In the genomic region with DNA sequence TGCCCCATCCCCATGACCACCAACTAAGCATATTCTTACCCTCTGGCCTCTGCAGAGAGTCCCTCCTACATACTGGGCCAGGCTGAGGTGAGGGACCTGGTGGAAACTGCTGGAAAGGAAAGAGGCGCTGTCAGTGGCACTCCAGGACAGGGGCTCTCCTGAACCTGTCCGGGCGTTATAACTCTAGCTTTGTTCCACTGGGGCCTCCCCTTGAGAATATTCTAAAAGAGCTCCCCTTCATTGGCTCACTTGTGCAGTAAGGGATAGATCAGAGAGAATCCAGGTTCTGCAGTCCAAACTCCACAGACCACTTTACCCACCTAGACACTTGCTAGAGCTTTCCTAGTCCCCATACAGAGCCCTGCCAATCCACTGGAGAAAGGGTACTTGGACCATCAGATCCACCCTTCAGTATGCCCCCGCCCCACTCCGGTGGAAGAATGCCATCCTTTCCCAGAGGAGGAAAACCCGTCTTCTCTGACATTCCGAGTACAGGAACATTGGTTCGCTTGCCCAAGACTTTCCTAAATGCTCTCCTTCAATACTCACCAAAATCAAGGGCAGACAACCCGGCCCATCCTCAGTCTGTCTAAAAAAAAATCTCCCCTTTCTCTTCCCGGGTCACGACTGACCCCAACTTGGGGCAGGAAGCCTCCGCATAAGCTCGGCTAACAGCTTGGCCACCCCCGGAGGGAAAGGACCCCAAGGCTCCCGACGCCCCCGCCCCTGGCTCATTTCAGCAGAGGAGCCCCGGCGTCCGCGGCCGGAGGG, we compare ENCODE assay signal across 8 mouse cellular contexts. TPM values are rescaled to one million over a fixed set of nuclear protein-coding genes. Genes with fewer than 3 reads are reported as not detected.
DNase-seq lines count a peak whose midpoint lies in the region; ATAC-seq lines count a peak whose summit lies in the region.

No protein-coding gene starts in this region.

- peaks cover 16% of the 10 kb centered on the region for H3K4me1 ChIP-seq in forebrain, embryonic 16.5 days (replicated peaks; ENCODE audit: control insufficient read depth, insufficient read depth, low read length)
- peaks cover 8% of the 10 kb centered on the region for H3K4me1 ChIP-seq in liver, embryonic 16.5 days (ENCODE audit: control insufficient read depth, low read depth, low read length)

- ATAC-seq in forebrain, embryonic 16.5 days, result no peak
- no peak for ATAC-seq in liver, embryonic 16.5 days (ENCODE audit: low read depth)
- ATAC-seq in megakaryocyte progenitor cell, adult 5-6 weeks (replicated peaks; ENCODE audit: poor library complexity), result no peak
- no peak for ATAC-seq in monocyte, adult 5-6 weeks (replicated peaks; ENCODE audit: insufficient number of reproducible peaks, low FRiP score, low TSS enrichment, poor library complexity, severe bottlenecking)

- peak overlapping the region; percentile 71 for H3K9ac ChIP-seq in forebrain, embryonic 16.5 days (replicated peaks; ENCODE audit: low read depth, low read length)
- H3K9ac ChIP-seq in liver, embryonic 16.5 days (ENCODE audit: low read depth, low read length), result peak overlapping the region; percentile 31; the same call in 1 of the 2 replicates

- H3K27ac ChIP-seq in forebrain, embryonic 16.5 days (ENCODE audit: low read length), result no peak overlapping the region
- no peak overlapping the region for H3K27ac ChIP-seq in liver, embryonic 16.5 days (ENCODE audit: low read length)

- peak; percentile 47 for DNase-seq in kidney, postnatal 10 days
- no peak for DNase-seq in kidney, postnatal 14 days
- peak; percentile 50 for DNase-seq in Muller cell, postnatal 12 days (ENCODE audit: inconsistent ontology term)
- no peak for DNase-seq in kidney, adult 9 months

- no peaks in the 10 kb centered on the region; the same call in 1 of the 2 replicates for H3K27me3 ChIP-seq in forebrain, embryonic 16.5 days (replicated peaks; ENCODE audit: control insufficient read depth, insufficient read depth, low read length)
- H3K27me3 ChIP-seq in liver, embryonic 16.5 days (ENCODE audit: control insufficient read depth, insufficient read depth, low read depth, low read length), result peaks cover 71% of the 10 kb centered on the region

- no peaks in the 10 kb centered on the region for H3K9me3 ChIP-seq in forebrain, embryonic 16.5 days (ENCODE audit: control insufficient read depth, low read length)
- no peaks in the 10 kb centered on the region for H3K9me3 ChIP-seq in liver, embryonic 16.5 days (replicated peaks; ENCODE audit: control insufficient read depth, low read length)

- peak overlapping the region; percentile 57 for H3K4me3 ChIP-seq in forebrain, embryonic 16.5 days (replicated peaks; ENCODE audit: low read length)
- H3K4me3 ChIP-seq in liver, embryonic 16.5 days (ENCODE audit: low read depth, low read length), result peak overlapping the region; percentile 56

- H3K36me3 ChIP-seq in forebrain, embryonic 16.5 days (ENCODE audit: control insufficient read depth, insufficient read depth), result no peaks in the 10 kb centered on the region
- H3K36me3 ChIP-seq in liver, embryonic 16.5 days (ENCODE audit: control insufficient read depth, insufficient read depth), result no peaks in the 10 kb centered on the region

- peak overlapping the region; percentile 83 for H3K4me2 ChIP-seq in forebrain, embryonic 16.5 days (ENCODE audit: low read length)
- peak overlapping the region; percentile 75 for H3K4me2 ChIP-seq in liver, embryonic 16.5 days (ENCODE audit: low read depth, low read length)

- WGBS in forebrain, embryonic 16.5 days, result 8% methylated on average over 22 of the region's 22 CpGs
- 11% methylated on average over 22 of the region's 22 CpGs for WGBS in liver, embryonic 16.5 days (ENCODE audit: insufficient replicate concordance)

RNA-seq across cellular contexts. Expression of gene Rarg, which starts 0.7 kb away (rescaled TPM):
- 6.4 and 8.0 TPM in 2 replicates for polyA plus RNA-seq in forebrain, embryonic 16.5 days (2015; fragmentation: Nextera tagmentation; extraction: Ambion mirVana)
- polyA plus RNA-seq in liver, embryonic 16.5 days (2015; fragmentation: Nextera tagmentation; extraction: Ambion mirVana), result 2.4 and 2.5 TPM in 2 replicates
- total RNA-seq in megakaryocyte progenitor cell, adult 5-6 weeks (2015), result 4.1 and 4.8 TPM in 2 replicates
- total RNA-seq in megakaryocyte progenitor cell, adult 5-6 weeks (2017), result 3.9 and 4.2 TPM in 2 replicates
- total RNA-seq in monocyte, adult 5-6 weeks (2017), result 18.8 to 30.0 TPM (median 26.6 TPM) in 3 replicates

RNA-seq across cellular contexts. Expression of gene Gm9918, which starts 13.7 kb away (rescaled TPM):
- 0.11 TPM in 1 of 2 replicates, not detected in the other for polyA plus RNA-seq in forebrain, embryonic 16.5 days (2015; fragmentation: Nextera tagmentation; extraction: Ambion mirVana)
- not detected in 2 replicates for polyA plus RNA-seq in liver, embryonic 16.5 days (2015; fragmentation: Nextera tagmentation; extraction: Ambion mirVana)
- total RNA-seq in megakaryocyte progenitor cell, adult 5-6 weeks (2015), result not detected in 2 replicates
- not detected in 2 replicates for total RNA-seq in megakaryocyte progenitor cell, adult 5-6 weeks (2017)
- not detected in 3 replicates for total RNA-seq in monocyte, adult 5-6 weeks (2017)

RNA-seq across cellular contexts. Expression of gene Mfsd5, which starts 22.6 kb away (rescaled TPM):
- 50.6 and 52.8 TPM in 2 replicates for polyA plus RNA-seq in forebrain, embryonic 16.5 days (2015; fragmentation: Nextera tagmentation; extraction: Ambion mirVana)
- polyA plus RNA-seq in liver, embryonic 16.5 days (2015; fragmentation: Nextera tagmentation; extraction: Ambion mirVana), result 20.0 and 21.3 TPM in 2 replicates
- 28.2 and 33.0 TPM in 2 replicates for total RNA-seq in megakaryocyte progenitor cell, adult 5-6 weeks (2015)
- 17.8 and 25.5 TPM in 2 replicates for total RNA-seq in megakaryocyte progenitor cell, adult 5-6 weeks (2017)
- total RNA-seq in monocyte, adult 5-6 weeks (2017), result 30.1 to 39.1 TPM (median 34.0 TPM) in 3 replicates

RNA-seq across cellular contexts. Expression of gene Itgb7, which starts 24.9 kb away (rescaled TPM):
- 0.73 and 1.0 TPM in 2 replicates for polyA plus RNA-seq in forebrain, embryonic 16.5 days (2015; fragmentation: Nextera tagmentation; extraction: Ambion mirVana)
- polyA plus RNA-seq in liver, embryonic 16.5 days (2015; fragmentation: Nextera tagmentation; extraction: Ambion mirVana), result 5.5 and 5.6 TPM in 2 replicates
- 26.6 and 29.2 TPM in 2 replicates for total RNA-seq in megakaryocyte progenitor cell, adult 5-6 weeks (2015)
- 36.7 and 44.6 TPM in 2 replicates for total RNA-seq in megakaryocyte progenitor cell, adult 5-6 weeks (2017)
- total RNA-seq in monocyte, adult 5-6 weeks (2017), result 533 to 618 TPM (median 601 TPM) in 3 replicates

RNA-seq across cellular contexts. Expression of gene Espl1, which starts 39.5 kb away (rescaled TPM):
- 10.9 and 11.7 TPM in 2 replicates for polyA plus RNA-seq in forebrain, embryonic 16.5 days (2015; fragmentation: Nextera tagmentation; extraction: Ambion mirVana)
- polyA plus RNA-seq in liver, embryonic 16.5 days (2015; fragmentation: Nextera tagmentation; extraction: Ambion mirVana), result 21.2 and 24.8 TPM in 2 replicates
- total RNA-seq in megakaryocyte progenitor cell, adult 5-6 weeks (2015), result 33.9 and 34.8 TPM in 2 replicates
- 15.0 and 19.2 TPM in 2 replicates for total RNA-seq in megakaryocyte progenitor cell, adult 5-6 weeks (2017)
- total RNA-seq in monocyte, adult 5-6 weeks (2017), result 0.76 to 4.6 TPM (median 4.0 TPM) in 3 replicates

Comparison
In these comparisons a context has a peak if more than half of its experiments do, and no peak if none do; other contexts are left out.
1. DNase-seq: peak in kidney, postnatal 10 days (single experiment) and Muller cell, postnatal 12 days (single experiment); none in kidney, postnatal 14 days (single experiment) and kidney, adult 9 months (single experiment).